Mouse (Mus musculus) testis, adult 2 months (tissue): Measurements from ENCODE around the gene Naa60.

Experiments used
- CTCF ChIP-seq: fragments of 200-500 bp; IDR thresholded peaks from 2 replicates; pipeline ENCODE4 v1.5.1; 2012; ENCODE audit warnings: low read depth, mild to moderate bottlenecking, inconsistent platforms, low read length, moderate library complexity; ENCODE audit not compliant: control insufficient read depth, insufficient read depth, insufficient replicate concordance
- POLR2A ChIP-seq: fragments of 200-500 bp; IDR thresholded peaks from 2 replicates; pipeline ENCODE4 v1.6.1; 2012; ENCODE audit warnings: low read depth, mild to moderate bottlenecking, inconsistent platforms, low read length, moderate library complexity; ENCODE audit not compliant: control insufficient read depth

- TF ChIP-seq CTCF (no peak), POLR2A (no peak)
Observed at GRCm38 (mm10) chr16:3829727-3830126, 42.4 kb upstream of the Naa60 start.
